Mouse (Mus musculus) hindbrain, postnatal 0 days (tissue): ENCODE data around the gene Gmfg. TPM values are rescaled to one million over a fixed set of nuclear protein-coding genes. Genes with fewer than 3 reads are reported as not detected.
A peak's percentile ranks its signal among the peaks of the same experiment; 100 is the strongest.

ENCODE experiments used
- ATAC-seq: fragments of 200-750 bp; cut with Nextera tagmentation; 2 replicates; pipeline ENCODE4 v1.8.0; 2017; ENCODE audit warnings: mild to moderate bottlenecking, moderate TSS enrichment, moderate library complexity
- DNase-seq: peaks from one replicate; pipeline ENCODE4 v3.0.0-alpha.2; 2015; ENCODE audit warnings: low spot score
- H3K27ac ChIP-seq: fragments of 300-500 bp; sonication (generic); 2 replicates; pipeline ENCODE4 v1.5.1; 2014; ENCODE audit warnings: mild to moderate bottlenecking
- H3K27me3 ChIP-seq: fragments of 300-500 bp; sonication (generic); 2 replicates; pipeline ENCODE4 v1.6.1; 2014; ENCODE audit warnings: low read length, mixed read lengths; ENCODE audit not compliant: insufficient read depth
- H3K36me3 ChIP-seq: fragments of 300-500 bp; sonication (generic); 2 replicates; pipeline ENCODE4 v1.6.1; 2014; ENCODE audit warnings: low read length, mixed read lengths; ENCODE audit not compliant: insufficient read depth
- H3K4me1 ChIP-seq: fragments of 300-500 bp; sonication (generic); 2 replicates; pipeline ENCODE4 v1.6.1; 2014; ENCODE audit warnings: antibody characterized with exemption, low read length, mixed read lengths; ENCODE audit not compliant: insufficient read depth
- H3K4me2 ChIP-seq: fragments of 300-500 bp; sonication (generic); 2 replicates; pipeline ENCODE4 v1.6.1; 2014; ENCODE audit warnings: low read depth, mild to moderate bottlenecking, low read length, moderate library complexity, mixed read lengths
- H3K4me3 ChIP-seq: fragments of 300-500 bp; sonication (generic); 2 replicates; pipeline ENCODE4 v1.5.1; 2014; ENCODE audit warnings: low read length
- H3K9ac ChIP-seq: fragments of 300-500 bp; sonication (generic); replicated peaks from 2 replicates; pipeline ENCODE4 v1.6.1; 2014; ENCODE audit warnings: mild to moderate bottlenecking, low read length, moderate library complexity, mixed read lengths
- H3K9me3 ChIP-seq: fragments of 300-500 bp; sonication (generic); 2 replicates; pipeline ENCODE4 v1.6.1; 2016; ENCODE audit warnings: low read length, mixed read lengths
- CTCF ChIP-seq: IDR thresholded peaks from 2 replicates; pipeline ENCODE4 v1.5.1; 2016; ENCODE audit warnings: antibody characterized with exemption, control low read depth, low read depth
- WGBS: fragments of 180-500 bp; shearing (Covaris S2); extraction: QIAGEN DNeasy Blood & Tissue Kit; methylation state at CpG from one replicate; pipeline ENCODE4 v1.1.7; 2014; 5-methylcytosine and 5-hydroxymethylcytosine counted together
- polyA plus RNA-seq: library from polyadenylated mRNA; unstranded; fragments of >200 nt; fragmentation: Nextera tagmentation; extraction: Ambion mirVana; gene quantifications from 2 replicates; pipeline ENCODE4 v1.2.1, GENCODE M21; 2015
- total RNA-seq: library from RNA; depleted of rRNA; stranded (reverse); fragments of >200 nt; gene quantifications from 2 replicates; pipeline ENCODE4 v1.2.3, GENCODE M21; 2014

Gene Gmfg
- total and polyA plus RNA-seq, 2 experiments from 2014 or later: 0.16 to 6.2 TPM

DNA sequence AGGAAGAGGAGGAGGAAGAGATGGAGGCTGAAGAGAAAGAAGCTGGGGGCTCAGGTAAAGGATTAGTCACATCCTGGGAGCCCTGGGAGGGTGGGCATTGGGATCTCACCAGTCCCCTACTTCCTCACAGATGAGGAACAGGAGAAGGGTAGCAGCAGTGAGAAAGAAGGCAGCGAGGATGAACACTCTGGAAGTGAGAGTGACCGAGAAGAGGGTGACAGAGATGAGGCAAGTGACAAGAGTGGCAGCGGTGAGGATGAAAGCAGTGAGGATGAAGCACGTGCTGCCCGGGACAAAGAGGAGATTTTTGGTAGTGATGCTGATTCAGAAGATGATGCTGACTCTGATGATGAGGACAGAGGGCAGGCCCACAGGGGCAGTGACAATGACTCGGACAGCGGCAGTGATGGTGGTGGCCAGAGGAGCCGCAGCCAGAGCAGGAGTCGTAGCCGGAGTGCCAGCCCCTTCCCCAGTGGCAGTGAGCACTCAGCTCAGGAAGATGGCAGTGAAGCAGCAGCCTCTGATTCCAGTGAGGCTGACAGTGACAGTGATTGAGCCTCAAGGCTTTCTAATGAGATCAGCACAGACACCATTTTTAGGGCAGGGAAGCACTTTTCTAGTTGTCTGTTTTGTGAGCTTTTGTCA, 38.4 kb upstream of the Gmfg start:
- Histone ChIP-seq H3K4me2 (no peak overlapping the region), H3K9me3 (no peaks in the 10 kb centered on the region), H3K4me1 (no peaks in the 10 kb centered on the region), H3K36me3 (peaks cover 76% of the 10 kb centered on the region), H3K9ac (no peak overlapping the region), H3K4me3 (no peak overlapping the region), H3K27ac (no peak overlapping the region), H3K27me3 (no peaks in the 10 kb centered on the region)
- ATAC-seq (no peak), DNase-seq (no peak)
- TF ChIP-seq CTCF: no peak
- 84% methylated on average over 10 of the region's 10 CpGs for WGBS

GRCm38 (mm10) chr7:28401030-28401429, 36.2 kb upstream of the Gmfg start:
- 100% methylated on average over 1 of the region's 1 CpGs for WGBS
- no peak for TF ChIP-seq CTCF
- Histone ChIP-seq H3K36me3 (peaks cover 86% of the 10 kb centered on the region), H3K9me3 (no peaks in the 10 kb centered on the region), H3K9ac (no peak overlapping the region), H3K4me2 (no peak overlapping the region), H3K4me1 (no peaks in the 10 kb centered on the region), H3K4me3 (no peak overlapping the region), H3K27ac (no peak overlapping the region), H3K27me3 (no peaks in the 10 kb centered on the region)
- DNase-seq (no peak), ATAC-seq (no peak)

DNA sequence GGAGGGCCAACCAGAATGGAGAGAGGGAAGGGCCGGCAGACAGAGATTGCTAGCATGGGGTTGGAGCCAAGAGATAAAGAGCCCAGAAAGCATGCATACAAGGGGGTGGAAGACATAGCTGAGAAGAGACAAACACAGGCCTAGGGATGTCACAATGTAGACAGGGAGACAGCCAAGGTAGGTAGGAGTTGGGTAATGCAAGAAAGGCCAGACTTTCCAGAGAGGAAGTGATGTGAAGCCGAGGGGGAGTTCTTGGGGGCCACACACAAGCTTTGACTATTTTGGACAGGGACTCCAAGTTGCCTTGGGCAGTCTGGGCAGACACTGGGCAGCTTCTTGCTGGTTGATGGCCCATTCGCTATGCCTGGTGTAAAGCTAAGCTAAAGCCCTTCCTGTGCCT, 35.3 kb upstream of the Gmfg start:
- H3K36me3 ChIP-seq: peaks cover 87% of the 10 kb centered on the region
- TF ChIP-seq CTCF: no peak
- 84% methylated on average over 3 of the region's 3 CpGs for WGBS
- no peak for ATAC-seq
- no peaks in the 10 kb centered on the region for H3K27me3 ChIP-seq
- no peak overlapping the region for H3K27ac ChIP-seq
- no peak overlapping the region for H3K4me2 ChIP-seq
- no peak overlapping the region for H3K4me3 ChIP-seq
- H3K4me1 ChIP-seq: no peaks in the 10 kb centered on the region
- H3K9me3 ChIP-seq: no peaks in the 10 kb centered on the region
- no peak overlapping the region for H3K9ac ChIP-seq
- DNase-seq: no peak

DNA sequence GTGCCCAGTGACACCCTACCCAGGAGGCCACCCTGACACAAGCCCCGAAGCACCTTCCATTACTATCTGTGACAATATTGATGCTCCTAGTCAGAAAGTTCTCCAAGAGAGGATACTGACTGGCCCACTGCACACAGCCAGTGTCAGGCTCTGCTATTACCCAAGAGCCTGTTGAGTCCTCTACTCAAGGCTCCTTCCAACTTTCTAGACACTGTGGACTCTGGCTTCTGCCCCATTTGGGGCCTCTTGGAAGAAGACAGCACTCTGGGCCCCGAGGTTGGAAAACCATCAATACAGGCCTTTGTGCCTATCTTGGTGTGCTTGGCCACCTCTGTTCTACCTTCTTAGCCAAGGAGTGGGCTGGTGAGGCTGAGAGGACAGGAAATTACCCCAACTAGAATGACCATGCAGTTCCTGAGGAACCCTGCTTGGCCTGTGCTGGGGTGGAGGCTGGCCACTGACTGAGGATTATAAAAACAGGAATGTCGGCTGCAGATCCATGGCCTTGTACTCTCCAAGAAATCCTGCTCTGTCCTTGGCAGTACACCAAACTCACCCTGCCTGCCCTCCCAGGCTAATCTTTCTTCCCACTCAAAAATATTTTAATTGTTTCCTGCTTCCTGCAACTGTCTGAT, 26.3 kb upstream of the Gmfg start:
- H3K4me1 ChIP-seq: no peaks in the 10 kb centered on the region
- peaks cover 50% of the 10 kb centered on the region for H3K36me3 ChIP-seq
- H3K27me3 ChIP-seq: no peaks in the 10 kb centered on the region
- 82% methylated on average over 3 of the region's 3 CpGs for WGBS
- H3K9me3 ChIP-seq: no peaks in the 10 kb centered on the region
- H3K4me3 ChIP-seq: no peak overlapping the region
- H3K9ac ChIP-seq: no peak overlapping the region
- ATAC-seq (no peak), DNase-seq (no peak)
- H3K4me2 ChIP-seq: no peak overlapping the region
- no peak for TF ChIP-seq CTCF
- no peak overlapping the region for H3K27ac ChIP-seq

GRCm38 (mm10) chr7:28412826-28413225, 24.4 kb upstream of the Gmfg start:
- H3K4me1 ChIP-seq: no peaks in the 10 kb centered on the region
- DNase-seq: no peak
- no peak for ATAC-seq
- no peaks in the 10 kb centered on the region for H3K9me3 ChIP-seq
- H3K9ac ChIP-seq: no peak overlapping the region
- no peak overlapping the region for H3K4me2 ChIP-seq
- 90% methylated on average over 4 of the region's 4 CpGs for WGBS
- no peaks in the 10 kb centered on the region for H3K27me3 ChIP-seq
- H3K36me3 ChIP-seq: peaks cover 31% of the 10 kb centered on the region
- no peak overlapping the region for H3K27ac ChIP-seq
- no peak overlapping the region for H3K4me3 ChIP-seq
- 0 out of 2 replicates have a peak, but pooled peaks have one; percentile 14 for TF ChIP-seq CTCF

GRCm38 (mm10) chr7:28417368-28417767, 19.9 kb upstream of the Gmfg start:
- Histone ChIP-seq H3K36me3 (peaks cover 25% of the 10 kb centered on the region), H3K4me3 (no peak overlapping the region), H3K9me3 (no peaks in the 10 kb centered on the region), H3K4me1 (no peaks in the 10 kb centered on the region), H3K27ac (peak overlapping the region; percentile 20; the same call in 1 of the 2 replicates), H3K9ac (no peak overlapping the region), H3K4me2 (no peak overlapping the region), H3K27me3 (no peaks in the 10 kb centered on the region)
- peak; percentile 37; the same call in 1 of the 2 replicates for TF ChIP-seq CTCF
- DNase-seq (no peak), ATAC-seq (no peak)

- no peaks in the 10 kb centered on the region for H3K4me1 ChIP-seq
- 54% methylated on average over 8 of the region's 8 CpGs for WGBS
- DNase-seq (peak; percentile 37), ATAC-seq (peak; percentile 68)
- H3K4me3 ChIP-seq: no peak overlapping the region
- no peak overlapping the region for H3K9ac ChIP-seq
- no peak for TF ChIP-seq CTCF
- H3K27me3 ChIP-seq: no peaks in the 10 kb centered on the region
- 0 out of 2 replicates have a peak overlapping the region, but pooled peaks have one; percentile 20 for H3K27ac ChIP-seq
- H3K9me3 ChIP-seq: no peaks in the 10 kb centered on the region
- peaks cover 26% of the 10 kb centered on the region for H3K36me3 ChIP-seq
- H3K4me2 ChIP-seq: no peak overlapping the region
Measured at GRCm38 (mm10) chr7:28418096-28418670, 19.1 kb upstream of the Gmfg start.
